Mouse (Mus musculus) CH12F3 (cell line): ENCODE measurements around the gene Clgn.

ENCODE experiments used
- in situ Hi-C: fragments of 300-500 bp; cut with MboI; formaldehyde crosslinking; loops from 2 replicates; pipeline ENCODE4 v1.14.3; 2020; ENCODE audit warnings: low sequenced_read_pairs

Gene Clgn

GRCm38 (mm10) chr8:83389316-83390005 is at the start of gene Clgn:
Gene Clgn, plus strand, starts transcription at chr8:83389867.
- in situ Hi-C loops: no loop called here

GRCm38 (mm10) chr8:83342076-83342475 is 47.6 kb upstream of the Clgn start:
- in situ Hi-C loops: no loop called here

DNA sequence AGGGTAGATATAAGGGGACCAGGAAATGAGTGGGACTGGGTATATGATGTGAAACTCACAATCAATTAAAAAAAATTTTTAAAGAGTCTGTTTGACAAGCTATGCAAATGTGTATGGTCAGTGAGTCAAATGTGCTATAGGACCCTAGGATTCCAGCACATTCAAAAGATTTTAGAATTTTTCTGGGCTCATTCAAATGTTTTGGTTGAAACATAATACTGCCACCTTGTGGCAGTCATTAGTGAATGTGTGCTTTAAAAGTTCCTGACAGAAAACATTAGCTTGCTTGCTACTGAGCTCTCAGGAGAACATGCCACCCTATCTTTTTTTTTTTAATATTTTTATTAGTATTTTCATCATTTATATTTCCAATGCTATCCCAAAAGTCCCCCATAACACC is 47.0 kb upstream of the Clgn start:
- in situ Hi-C loops: no loop called here

- in situ Hi-C loops: no loop called here
Observed at GRCm38 (mm10) chr8:83348263-83348662, 41.4 kb upstream of the Clgn start, which contains the start of gene Mgat4d. Gene Mgat4d, plus strand, starts transcription at chr8:83348471.

DNA sequence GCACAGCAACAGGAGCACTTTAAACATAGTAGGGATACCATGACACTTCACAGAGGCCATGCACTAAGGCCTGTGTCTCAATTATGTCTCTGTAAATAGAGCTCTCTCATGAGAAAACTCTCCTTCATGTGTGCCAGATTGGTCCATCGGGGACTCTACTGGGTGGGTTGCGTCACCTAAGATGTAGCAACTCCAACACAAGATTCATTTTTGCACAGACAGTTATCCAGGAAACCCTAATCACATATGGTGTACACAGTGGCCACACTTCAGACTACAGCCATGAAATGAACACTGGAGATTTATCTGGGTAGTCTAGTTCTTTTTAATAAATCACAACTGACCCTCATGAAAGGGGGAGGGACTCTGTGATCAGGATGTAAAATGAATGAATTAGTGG is 38.4 kb upstream of the Clgn start:
- in situ Hi-C loops: no loop called here

DNA sequence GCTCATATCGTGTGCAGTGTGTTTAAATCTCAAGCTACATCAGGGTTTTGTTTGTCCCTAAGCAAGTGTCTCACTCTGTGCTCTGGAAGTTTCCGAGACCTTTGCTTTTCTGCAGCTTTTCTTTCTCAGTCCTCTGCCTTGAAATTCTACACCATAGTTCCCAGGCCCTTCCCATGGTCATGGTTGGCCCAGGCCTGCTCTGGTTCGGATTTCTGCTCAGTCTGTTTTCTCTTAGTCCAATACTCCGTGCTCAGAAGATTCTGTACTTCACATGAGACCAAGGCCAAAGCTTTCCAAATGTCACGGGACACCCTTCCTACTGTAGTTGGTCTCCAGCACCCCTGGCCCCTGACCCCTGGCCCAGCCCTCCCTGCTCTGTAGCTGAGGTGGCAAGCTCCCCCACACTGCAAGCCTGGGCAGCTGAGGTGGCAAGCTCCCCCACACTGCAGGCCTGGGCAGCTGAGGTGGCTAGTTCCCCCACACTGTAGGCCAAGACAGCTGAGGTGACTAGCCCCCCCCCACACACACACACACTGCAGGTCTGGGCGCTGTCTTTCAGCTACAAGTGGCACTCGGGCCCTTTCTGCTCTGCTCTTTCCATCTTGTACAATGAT is 26.4 kb upstream of the Clgn start:
- in situ Hi-C loops: no loop called here

DNA sequence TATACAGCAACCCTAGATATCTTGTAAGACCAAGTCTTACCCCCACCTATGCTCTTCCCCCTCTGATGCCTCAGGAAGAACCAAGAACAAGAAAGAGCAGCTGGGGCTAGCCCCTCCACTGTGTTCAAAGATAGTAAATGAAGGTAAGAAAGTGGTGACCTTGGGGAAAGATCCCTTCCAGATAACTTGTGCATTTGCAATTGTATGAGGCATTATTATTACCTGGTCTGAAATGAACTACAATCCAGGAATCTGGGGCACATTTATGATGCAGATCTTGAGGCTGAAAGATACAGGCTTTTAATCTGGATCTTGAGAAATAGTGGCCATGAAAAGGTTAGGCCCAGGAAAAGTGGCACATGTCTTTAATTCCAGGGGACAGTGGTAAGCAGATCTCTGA is 12.4 kb upstream of the Clgn start:
- in situ Hi-C loops: no loop called here

DNA sequence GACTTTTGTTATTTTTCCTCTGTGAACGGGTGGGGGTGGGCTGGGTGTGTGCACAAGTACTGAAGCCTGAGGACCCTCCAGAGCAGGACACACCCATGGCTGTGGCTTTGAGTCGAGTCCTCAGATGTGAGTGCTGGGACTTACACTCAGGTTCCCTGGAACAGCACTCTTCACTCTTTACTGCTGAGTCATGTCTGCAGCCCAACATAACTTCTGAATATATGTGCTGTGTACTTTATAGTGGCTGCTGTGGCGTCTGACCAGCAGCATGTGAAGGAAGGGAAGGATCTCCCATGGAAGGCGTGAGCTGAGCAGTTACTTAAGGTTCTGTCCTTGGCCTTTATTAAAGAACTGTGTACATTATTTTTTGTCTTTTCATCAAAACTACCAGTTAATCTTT is 9.5 kb upstream of the Clgn start:
- in situ Hi-C loops: no loop called here

DNA sequence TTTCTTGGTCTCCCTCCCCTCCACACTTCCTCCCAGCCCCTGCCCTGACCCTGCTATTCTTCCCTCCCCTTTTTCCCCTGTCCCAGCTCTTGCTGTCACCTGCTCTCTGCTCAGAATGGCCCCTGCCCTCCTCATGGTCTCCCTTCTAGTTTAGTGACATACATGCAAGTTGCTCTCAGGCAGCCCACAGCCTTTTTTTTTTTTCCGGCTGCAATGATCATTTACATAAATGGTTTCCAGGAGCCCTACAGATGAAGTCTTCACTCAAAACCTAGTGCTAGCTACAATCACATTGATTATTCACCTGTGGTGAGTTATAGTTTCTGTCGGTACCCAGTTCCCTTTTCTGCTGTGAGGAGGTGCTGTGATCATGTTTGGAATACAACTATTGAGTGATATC is 8.7 kb upstream of the Clgn start:
- in situ Hi-C loops: no loop called here

DNA sequence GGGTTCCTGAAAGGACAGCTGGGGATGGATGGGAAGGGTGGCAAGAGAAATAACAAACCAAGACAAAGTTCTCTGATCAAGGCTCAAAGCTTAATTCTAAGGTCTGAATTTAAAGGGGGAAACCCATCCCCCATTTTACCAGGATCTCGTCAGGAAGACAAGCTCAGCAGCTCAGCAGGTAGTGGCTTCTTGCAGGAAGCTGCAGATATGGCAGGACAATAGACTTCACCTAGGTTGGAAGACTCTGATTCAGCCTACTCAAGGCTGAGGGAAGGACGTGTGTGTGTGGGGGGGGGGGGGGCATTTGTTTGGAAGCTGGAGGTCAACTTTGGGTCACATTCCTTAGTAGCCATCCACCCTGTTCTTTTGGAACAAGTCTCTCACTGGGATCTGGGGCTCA is 6.8 kb upstream of the Clgn start:
- in situ Hi-C loops: no loop called here

DNA sequence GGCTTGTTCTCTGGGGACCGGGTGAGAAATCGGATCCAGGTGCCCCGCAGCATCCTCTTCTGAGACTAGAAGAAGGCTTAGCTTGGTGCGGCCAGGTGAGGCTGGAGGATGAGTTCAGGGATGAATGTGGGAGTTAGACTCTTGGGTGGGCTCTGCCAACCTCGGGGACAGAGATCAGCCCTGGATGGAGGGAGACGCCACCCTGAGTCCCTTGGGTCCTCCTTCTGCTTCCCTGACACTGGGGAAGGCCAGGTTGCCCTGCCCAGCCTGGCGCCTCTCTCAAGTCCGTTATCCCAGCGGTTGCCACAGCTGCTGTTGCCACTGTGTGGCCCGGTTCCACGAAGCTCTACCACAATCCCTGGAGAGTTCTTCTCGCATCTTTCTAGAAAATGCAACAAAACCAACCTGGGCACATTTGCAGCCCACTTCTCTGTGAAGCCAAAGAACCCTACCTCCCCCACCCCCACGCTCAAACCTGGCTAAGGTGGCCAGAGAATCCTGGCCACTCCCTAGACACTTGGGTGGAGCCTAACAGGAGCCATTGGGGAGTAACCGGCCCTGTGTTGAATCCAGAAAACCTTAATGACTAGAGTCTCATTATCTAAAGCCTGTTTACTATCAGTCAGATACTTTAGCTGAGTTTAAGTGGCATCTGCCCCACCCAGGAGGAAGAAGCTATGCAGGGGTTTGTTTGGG is 487 bp downstream of the Clgn start:
- in situ Hi-C loops: no loop called here

DNA sequence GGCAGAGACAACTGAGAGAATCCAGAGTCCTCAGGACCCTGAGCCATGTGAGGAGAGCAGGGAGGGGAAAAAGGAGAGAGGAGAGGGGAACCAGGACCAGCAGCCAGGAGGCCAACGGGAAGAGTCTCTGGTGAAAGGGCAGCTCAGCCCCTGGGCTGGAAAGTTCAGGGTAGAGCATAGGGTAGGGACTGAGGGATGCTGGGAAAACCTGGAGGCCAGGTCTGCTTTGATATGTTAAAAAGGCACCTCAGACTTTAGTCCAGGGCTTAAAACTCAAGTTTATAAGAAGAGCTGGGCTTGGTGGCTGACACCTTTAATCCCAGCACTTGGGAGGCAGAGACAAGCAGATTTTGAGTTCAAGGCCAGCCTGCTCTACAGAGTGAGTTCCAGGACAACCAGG is 2.9 kb downstream of the Clgn start:
- in situ Hi-C loops: no loop called here

GRCm38 (mm10) chr8:83394325-83394724 is 4.7 kb downstream of the Clgn start:
- in situ Hi-C loops: no loop called here

DNA sequence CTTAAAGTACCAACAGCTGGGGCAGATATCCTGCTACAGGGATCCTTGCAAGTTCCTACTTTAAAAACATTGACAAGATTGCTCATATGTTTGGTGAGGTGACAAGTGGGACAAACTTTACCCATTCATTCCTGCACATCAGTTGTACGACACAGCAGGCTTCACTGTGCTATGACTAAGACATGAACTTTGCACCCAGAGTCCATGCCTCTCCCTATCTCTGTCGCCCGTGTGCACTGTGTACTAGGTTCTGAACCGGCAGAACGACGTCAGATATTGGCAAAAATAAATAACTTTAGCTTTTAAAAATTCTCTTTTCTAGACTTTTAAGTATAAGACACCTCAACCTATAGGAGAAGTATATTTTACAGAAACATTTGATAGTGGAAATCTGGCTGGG is 7.0 kb downstream of the Clgn start:
- in situ Hi-C loops: no loop called here

GRCm38 (mm10) chr8:83397726-83398125 is 8.1 kb downstream of the Clgn start:
- in situ Hi-C loops: no loop called here

- in situ Hi-C loops: no loop called here
Observed at GRCm38 (mm10) chr8:83405548-83405947, 15.9 kb downstream of the Clgn start.

- in situ Hi-C loops: no loop called here
Observed at GRCm38 (mm10) chr8:83406836-83407235, 17.2 kb downstream of the Clgn start.

GRCm38 (mm10) chr8:83408496-83408895 is 18.8 kb downstream of the Clgn start:
- in situ Hi-C loops: no loop called here

DNA sequence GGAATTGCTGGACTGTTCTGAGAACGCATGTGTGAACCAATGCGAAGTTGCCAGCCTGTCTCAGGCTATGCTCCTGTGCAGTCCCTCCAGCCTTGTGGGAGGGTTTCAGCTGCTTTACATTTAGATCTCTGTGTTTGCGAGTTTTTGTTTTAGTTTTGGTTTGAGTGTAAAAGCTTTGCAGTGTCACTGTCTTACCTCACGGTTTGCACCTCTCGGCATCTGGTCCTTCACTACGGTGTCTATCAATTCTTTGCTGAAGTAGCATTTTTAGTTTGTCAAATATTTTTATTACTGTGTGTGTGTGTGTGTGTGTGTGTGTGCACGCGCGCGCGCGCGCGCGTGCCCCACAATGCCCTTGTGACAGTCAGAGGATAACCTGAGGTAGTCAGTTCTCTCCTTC is 27.2 kb downstream of the Clgn start:
- in situ Hi-C loops: no loop called here

GRCm38 (mm10) chr8:83417970-83418369 is 28.3 kb downstream of the Clgn start:
- in situ Hi-C loops: no loop called here

GRCm38 (mm10) chr8:83418805-83419516 is 29.3 kb downstream of the Clgn start:
- in situ Hi-C loops: no loop called here

DNA sequence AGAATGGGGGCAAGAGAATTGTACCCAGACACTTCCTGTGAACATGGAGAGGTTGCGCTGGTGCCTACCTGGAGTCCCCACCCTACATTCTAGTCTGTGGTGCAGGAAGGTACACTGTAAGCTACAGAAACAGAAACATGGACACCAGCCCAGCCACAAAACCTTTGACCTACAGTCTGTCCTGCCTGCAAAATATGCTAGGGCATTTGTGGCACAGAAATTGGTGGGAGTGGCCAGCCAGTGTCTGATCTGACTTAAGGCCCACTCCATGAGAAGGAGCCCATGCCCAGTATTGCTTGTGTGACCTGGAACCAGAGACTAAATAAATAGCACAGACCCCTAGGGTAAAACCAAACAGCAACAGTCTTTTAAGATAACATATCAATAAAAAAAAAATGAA is 31.7 kb downstream of the Clgn start:
- in situ Hi-C loops: no loop called here
